8 mouse cellular contexts compared by ENCODE assay signal in the genomic region with DNA sequence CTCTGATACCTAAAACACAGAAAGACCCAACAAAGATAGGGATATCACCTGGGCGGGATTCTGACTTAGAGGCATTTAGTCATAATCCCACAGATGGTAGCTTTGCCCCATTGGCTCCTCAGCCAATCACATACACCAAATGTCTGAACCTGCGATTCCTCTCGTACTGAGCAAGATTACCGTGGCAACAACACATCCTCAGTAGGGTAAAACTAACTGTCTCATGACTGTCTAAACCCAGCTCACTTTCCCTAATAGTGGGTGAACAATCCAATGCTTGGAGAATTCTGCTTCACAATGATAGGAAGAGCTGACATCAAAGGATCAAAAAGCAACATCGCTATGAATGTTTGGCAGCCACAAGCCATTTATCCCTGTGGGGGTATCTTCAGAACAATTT.
DNase-seq lines count a peak whose midpoint lies in the region; ATAC-seq and TF ChIP-seq lines count a peak whose summit lies in the region.

No protein-coding gene starts in this region.

- peak; percentile 95 for ATAC-seq in embryonic facial prominence, embryonic 13.5 days (ENCODE audit: insufficient number of reproducible peaks, insufficient read depth, low FRiP score, low TSS enrichment, low read depth)
- peak; percentile 95 for ATAC-seq in hindbrain, embryonic 13.5 days (ENCODE audit: low FRiP score)
- ATAC-seq in liver, embryonic 15.5 days (ENCODE audit: insufficient read depth): peak; percentile 100

- whole genome bisulfite sequencing in embryonic facial prominence, embryonic 13.5 days: 80% methylated on average over 5 of the region's 5 CpGs
- WGBS in hindbrain, embryonic 13.5 days: 89% methylated on average over 5 of the region's 5 CpGs
- WGBS in liver, embryonic 15.5 days (ENCODE audit: insufficient replicate concordance): 55% methylated on average over 5 of the region's 5 CpGs

- TF ChIP-seq CTCF in left cerebral cortex, adult 2 months (IDR thresholded peaks at IDR 0.05): no peak

- peak; percentile 0 for DNase-seq in left cerebral cortex, postnatal 4 days
- DNase-seq in left cerebral cortex, adult 9 months (ENCODE audit: low spot score in 2 of 2): no peak
- peak; percentile 64 for DNase-seq in Muller cell, postnatal 12 days (ENCODE audit: inconsistent ontology term)
- peak; percentile 99 for DNase-seq in skeletal muscle tissue, adult 2 months (ENCODE audit: low read depth, low spot score)
- DNase-seq in left cerebral cortex, adult 2 months (ENCODE audit: extremely low spot score in 1 of 2, low spot score in 2 of 2): no peak

- no peaks in the 10 kb centered on the region for H3K36me3 ChIP-seq in embryonic facial prominence, embryonic 13.5 days
- no peaks in the 10 kb centered on the region for H3K36me3 ChIP-seq in hindbrain, embryonic 13.5 days
- no peaks in the 10 kb centered on the region for H3K36me3 ChIP-seq in liver, embryonic 15.5 days (replicated peaks)

- H3K27ac ChIP-seq in embryonic facial prominence, embryonic 13.5 days: no peak overlapping the region
- no peak overlapping the region for H3K27ac ChIP-seq in hindbrain, embryonic 13.5 days
- H3K27ac ChIP-seq in liver, embryonic 15.5 days (replicated peaks): no peak overlapping the region
- no peak overlapping the region for H3K27ac ChIP-seq in left cerebral cortex, adult 2 months

- no peak overlapping the region for H3K4me3 ChIP-seq in embryonic facial prominence, embryonic 13.5 days
- H3K4me3 ChIP-seq in hindbrain, embryonic 13.5 days: no peak overlapping the region
- no peak overlapping the region for H3K4me3 ChIP-seq in liver, embryonic 15.5 days (replicated peaks)
- H3K4me3 ChIP-seq in left cerebral cortex, adult 2 months: no peak overlapping the region

- H3K27me3 ChIP-seq in embryonic facial prominence, embryonic 13.5 days: no peaks in the 10 kb centered on the region
- H3K27me3 ChIP-seq in hindbrain, embryonic 13.5 days: no peaks in the 10 kb centered on the region
- H3K27me3 ChIP-seq in liver, embryonic 15.5 days: no peaks in the 10 kb centered on the region

- intact Hi-C loops in left cerebral cortex, postnatal 4 days (cut with DNase I): no loop called here
- intact Hi-C loops in left cerebral cortex, adult 2 months (cut with DNase I): no loop called here

- H3K4me2 ChIP-seq in embryonic facial prominence, embryonic 13.5 days: no peak overlapping the region
- no peak overlapping the region for H3K4me2 ChIP-seq in hindbrain, embryonic 13.5 days
- H3K4me2 ChIP-seq in liver, embryonic 15.5 days: no peak overlapping the region

- H3K9ac ChIP-seq in embryonic facial prominence, embryonic 13.5 days: no peak overlapping the region
- H3K9ac ChIP-seq in hindbrain, embryonic 13.5 days: no peak overlapping the region
- H3K9ac ChIP-seq in liver, embryonic 15.5 days: no peak overlapping the region

- H3K9me3 ChIP-seq in embryonic facial prominence, embryonic 13.5 days: no peaks in the 10 kb centered on the region
- H3K9me3 ChIP-seq in hindbrain, embryonic 13.5 days: no peaks in the 10 kb centered on the region
- H3K9me3 ChIP-seq in liver, embryonic 15.5 days (replicated peaks): no peaks in the 10 kb centered on the region

- H3K4me1 ChIP-seq in embryonic facial prominence, embryonic 13.5 days: no peaks in the 10 kb centered on the region
- no peaks in the 10 kb centered on the region for H3K4me1 ChIP-seq in hindbrain, embryonic 13.5 days (replicated peaks)
- H3K4me1 ChIP-seq in liver, embryonic 15.5 days (replicated peaks): no peaks in the 10 kb centered on the region

Comparison
In these comparisons a context has a peak if more than half of its experiments do, and no peak if none do; other contexts are left out.
1. DNase-seq: peak in left cerebral cortex, postnatal 4 days (single experiment), Muller cell, postnatal 12 days (single experiment) and skeletal muscle tissue, adult 2 months (single experiment); none in left cerebral cortex, adult 9 months (0 of 2) and left cerebral cortex, adult 2 months (0 of 2).
2. Peak in every context shown above with its lines, with median percentiles within 50 percentile points of each other: ATAC-seq.